Mouse (Mus musculus) spleen, adult 18-20 months (tissue): ENCODE measurements around the gene Tbc1d22a.

Experiments
- DNase-seq, 2 experiments: peaks; one replicate each; pipeline ENCODE4 v3.0.0; 2022; ENCODE audit warnings: mixed read lengths in 2 of 2

The Tbc1d22a gene

DNA sequence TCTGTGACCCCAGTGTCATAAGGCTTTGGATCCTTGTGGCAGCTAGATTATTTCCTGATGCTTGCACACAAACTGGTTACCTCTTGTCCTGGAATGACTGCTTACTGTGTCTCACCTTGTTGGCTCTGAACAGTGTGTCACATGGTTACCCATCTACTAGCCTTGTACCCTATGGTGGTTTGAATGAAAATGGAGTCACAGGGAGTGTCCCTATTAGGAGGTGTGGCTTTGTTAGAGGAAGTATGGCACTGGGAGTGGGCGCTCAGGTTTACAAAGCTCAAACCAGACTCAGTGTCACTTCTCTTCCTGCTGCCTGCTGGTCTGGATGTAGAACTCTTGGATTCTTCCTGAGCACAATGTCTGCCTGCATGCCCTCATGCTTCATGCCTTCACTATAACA lies 69.0 kb downstream of the Tbc1d22a start:
- no peak for DNase-seq

DNA sequence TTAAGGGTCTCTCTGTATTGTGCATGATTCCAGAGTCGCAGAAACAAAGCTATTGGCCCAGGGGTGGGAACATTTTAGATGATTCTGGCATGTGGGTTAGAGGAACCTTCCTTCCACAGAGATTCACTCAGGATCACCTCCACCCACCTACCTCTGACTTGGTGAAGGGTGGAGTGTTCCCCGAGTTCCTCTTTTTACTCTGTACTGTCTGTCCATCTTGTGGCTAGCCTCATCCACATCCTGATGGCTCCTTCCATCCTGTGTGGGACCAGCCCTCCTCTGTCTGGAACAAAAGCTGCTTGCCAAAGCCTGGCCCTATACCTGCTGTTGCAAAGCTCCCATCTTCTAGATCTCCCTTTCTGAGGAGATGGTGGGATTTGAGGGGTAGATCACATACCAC lies 71.0 kb downstream of the Tbc1d22a start:
- no peak for DNase-seq

DNA sequence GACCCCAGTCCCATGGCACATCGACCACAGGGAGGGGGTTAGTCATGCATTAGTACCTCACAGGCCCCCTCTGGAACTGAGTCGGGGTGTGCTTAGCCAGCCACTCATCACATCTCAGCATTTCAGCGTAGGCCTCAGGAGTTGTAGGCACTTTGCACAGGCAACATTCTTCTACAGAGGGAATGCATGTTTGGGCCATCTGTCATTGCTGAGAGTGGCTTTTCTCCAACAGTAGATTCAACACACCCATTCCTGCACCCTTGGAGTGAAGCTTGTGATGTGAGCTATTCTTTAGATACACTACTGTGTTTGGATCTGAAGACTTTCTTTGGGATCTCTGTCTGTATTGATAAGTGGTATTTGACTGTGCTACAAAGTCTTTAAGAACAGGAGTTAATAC lies 75.8 kb downstream of the Tbc1d22a start:
- DNase-seq = no peak

DNA sequence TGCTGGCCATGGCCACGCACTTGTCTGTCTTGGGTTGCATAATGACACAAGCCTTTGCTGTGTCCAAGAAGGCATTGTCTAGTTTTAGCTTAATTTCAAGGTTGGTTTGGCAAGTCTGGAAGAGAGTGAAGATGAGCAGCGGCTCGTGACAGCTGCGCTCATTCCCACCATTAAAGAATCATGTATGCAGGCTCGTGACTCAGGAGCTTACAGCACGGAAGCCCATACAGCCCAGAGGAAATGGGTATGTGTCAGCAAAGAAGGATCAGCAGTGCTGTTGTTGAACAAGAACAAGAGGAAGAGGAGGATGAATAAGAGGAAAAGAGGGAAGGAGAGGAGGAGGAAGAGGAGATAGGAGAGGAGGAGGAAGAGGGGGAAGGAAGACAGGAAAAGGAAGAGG lies 78.0 kb downstream of the Tbc1d22a start:
- no peak for DNase-seq

DNA sequence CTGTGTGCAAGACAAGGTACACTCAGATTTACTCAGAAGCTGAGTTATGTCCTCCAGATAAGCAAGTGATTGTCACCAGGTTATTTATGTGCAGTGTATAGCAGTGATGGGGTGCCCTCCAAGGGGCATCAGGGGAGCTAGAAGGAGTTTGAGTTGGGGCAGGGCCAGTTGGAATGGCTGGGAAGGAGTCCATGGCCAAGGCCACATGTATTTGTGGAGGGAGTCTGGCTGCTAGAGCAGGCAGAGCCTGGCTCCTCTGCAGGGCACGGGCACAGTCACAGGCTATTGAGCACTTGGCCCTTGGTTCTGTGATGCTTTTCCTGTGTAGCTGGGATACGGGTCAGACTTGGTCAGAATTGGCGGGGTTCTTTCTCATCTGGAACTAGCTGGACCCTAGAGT lies 80.2 kb downstream of the Tbc1d22a start:
- no peak for DNase-seq

DNA sequence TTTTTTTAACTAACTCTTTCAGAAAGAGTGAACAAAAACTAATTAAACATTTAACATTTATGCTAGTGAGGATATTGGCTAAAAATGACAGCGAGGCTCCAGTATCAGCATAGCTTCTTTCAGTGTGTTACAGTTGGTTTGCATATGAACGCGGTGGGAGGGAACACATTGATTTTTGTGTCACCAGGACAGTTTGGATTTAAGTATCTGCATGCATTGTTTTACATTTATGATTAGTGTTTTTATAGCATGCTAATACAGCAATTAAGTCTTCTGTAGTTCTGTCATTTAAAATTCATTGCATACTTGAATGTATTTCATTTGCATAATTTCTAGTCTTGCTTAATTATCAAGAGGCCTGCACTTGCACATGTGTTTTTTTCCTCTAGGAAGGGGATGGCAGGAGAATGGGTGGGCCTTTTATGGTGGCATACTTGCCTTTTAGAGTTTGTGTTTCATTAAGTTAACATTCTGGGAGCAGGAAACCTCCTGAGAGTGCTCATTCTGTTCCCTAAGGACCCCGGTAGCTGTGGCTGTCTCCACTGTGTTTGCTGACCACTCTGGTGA lies 81.5 kb downstream of the Tbc1d22a start:
- no peak for DNase-seq

DNA sequence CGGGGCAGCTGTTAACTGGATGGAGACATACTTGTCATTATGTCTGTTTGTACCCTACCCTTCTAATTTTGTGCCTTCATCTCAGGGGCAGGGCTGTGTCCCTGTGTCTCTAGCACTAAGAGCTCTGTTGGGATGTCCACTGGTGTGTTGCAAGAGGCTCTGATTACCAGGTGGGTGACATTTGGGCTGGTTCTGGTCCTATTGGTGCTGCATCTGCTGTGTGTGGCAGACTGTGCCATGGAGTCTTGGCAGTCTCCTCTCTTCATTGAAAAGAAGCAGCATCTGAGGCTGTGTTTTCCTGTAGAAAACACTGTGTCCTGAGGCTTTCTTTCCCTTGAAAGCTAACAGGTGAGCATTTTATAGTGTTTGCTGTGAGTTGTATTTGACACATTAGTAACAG lies 83.0 kb downstream of the Tbc1d22a start:
- no peak for DNase-seq

DNA sequence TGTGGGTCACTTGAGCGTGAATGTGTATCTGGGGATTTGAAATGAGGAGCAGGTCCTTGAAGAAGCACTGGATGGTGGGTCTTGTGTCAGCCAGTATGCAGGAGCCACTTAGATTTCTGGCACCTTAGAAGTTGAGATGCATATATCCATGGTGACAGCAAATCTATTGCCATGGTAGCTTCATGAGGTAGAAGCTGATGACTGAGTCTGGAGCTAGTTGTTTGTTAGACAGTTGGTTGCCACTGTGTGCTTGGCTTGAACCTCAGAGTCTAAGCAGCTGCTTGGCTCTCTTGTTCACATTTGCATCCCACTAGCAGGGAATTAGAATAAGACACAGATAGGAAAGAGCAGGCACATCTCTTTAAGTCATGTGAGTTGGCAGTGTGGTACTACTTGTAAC lies 89.6 kb downstream of the Tbc1d22a start:
- no peak for DNase-seq

DNA sequence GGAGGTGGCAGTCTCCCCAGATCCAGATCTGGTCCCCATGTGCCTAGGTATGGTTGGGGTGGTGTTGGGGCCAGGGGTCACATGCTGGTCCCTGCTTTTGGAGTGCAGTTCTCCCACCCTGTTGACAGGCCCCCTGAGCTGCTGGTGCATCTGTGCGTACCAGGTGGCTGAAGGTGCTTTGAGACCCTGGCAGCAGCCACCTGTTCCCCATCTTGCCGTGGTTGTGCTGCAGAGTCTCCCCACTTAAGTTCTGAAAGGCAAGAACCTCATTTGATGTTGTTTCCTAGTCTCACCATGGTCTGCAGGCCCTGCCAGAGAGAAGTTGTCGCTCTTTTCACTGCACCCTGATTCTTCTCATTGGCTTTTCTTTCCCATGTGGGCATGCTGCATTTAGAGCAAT lies 90.6 kb downstream of the Tbc1d22a start:
- DNase-seq = no peak

DNA sequence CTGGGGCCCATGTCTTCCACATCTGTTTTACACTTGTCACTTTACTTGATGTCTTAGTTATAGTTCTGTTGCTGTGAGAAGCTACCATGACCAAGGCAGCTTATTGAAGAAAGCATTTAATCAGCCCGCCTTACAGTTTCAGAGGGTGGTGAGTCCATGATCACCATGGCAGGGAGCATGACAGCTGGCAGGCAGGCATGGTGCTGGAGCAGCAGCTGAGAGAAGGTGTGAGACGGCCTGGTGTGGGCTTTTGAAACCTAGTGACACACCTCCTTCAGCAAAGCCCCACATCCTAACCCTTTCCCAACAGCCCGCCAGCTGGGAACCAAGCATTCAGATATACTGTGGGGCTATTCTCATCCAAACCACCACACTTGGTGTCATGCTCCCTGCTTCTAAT lies 91.0 kb downstream of the Tbc1d22a start:
- DNase-seq = no peak

DNA sequence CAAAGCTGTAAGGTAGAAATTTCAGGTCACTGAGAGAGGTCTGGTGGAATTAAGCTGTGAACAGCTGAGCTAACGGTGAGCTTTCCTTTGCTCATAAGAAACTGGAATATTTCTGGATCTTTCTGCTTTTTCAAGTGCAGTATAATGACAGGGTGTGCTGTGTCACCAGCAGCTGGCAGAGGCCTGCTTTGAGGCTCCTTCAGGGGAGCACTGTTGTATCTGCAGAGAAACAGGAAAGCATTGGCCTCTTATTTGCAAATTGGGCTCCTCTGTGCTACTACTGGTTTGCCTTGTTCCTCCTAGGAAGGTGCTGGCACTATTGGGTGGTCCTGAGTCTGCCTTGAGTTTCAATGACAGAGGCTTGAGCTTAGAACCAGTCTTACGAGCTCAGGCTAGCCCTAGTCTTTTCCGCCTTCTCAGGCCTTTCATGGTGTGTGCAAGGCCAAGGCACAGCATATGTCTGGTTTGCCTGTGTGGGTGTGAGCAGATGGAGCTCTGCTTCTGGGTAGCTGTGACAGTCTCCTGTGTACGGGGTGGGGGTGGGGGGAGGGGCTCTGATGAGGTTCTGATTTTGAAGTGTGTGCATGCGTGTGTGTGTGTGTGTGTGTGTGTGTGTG lies 95.1 kb downstream of the Tbc1d22a start:
- no peak for DNase-seq

DNA sequence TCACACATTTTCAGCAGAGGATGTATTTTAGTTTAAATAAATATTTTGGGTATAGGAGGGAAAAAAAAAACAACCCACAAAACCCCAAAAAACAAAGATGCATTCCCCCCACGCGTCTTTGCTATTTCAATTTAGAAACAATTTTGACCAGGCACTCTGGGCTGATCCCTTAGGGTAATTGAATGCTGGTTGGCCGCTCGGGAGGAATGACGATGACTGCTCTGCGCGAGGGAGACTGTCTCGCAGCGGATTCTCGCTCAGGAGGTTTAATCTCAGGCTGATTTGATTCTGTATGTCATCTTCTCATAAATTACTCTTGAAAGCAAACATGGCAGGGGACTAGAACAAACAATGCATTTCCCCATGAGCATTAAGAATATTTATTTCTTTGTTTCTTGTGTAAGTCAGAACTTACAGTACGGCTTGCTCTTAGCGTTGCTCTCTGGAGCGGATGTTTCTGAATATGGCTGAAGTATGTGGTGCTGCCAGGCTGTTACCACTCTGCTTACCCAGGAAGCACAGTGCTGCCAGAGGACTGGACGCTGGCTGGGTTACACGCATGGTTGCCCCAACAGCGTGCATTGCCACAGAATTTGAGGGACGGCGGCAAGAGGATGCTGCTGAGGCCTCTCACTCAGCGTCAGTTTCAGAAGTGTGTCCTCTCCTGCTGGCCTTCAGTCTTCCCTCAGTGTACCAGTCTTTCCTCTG lies 106.7 kb downstream of the Tbc1d22a start:
- no peak for DNase-seq

DNA sequence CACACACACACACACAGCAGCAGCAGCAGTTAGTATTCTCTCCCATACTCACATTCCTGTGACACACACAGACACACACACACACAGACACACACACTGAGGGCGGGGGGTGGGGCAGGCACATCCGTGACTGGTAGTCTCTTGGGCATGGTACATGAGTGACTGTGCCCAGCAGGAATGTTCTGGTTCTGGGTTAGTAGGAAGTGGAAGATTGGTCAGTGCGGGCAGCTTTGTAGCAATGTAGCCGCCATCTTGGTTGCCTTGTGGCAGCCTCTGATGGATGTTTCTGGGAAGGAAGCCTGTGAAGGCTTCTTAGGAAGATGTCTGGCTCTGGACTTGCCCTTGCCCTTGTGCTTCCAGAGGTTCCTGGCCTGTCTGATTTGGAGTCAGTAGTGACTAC lies 112.1 kb downstream of the Tbc1d22a start:
- DNase-seq = no peak

DNA sequence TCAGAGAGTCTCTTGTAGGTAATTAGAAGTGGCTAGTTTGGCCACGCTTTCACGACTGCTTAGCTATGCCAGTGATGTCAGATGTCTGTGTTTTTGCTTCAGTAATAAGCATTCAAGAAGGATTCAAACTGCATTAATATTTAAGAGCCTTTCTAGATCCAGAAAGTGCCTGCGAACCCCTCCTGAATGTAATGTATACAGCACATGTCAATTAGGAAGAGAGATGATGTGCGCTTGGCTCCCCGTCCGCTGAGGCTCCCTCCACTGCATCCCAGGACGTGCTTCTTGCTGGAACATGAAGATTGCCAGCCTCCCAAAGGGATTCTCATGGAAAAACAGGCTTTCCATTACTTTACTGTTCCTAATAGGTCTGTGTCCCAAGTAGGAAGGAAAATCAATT lies 115.7 kb downstream of the Tbc1d22a start:
- no peak for DNase-seq

DNA sequence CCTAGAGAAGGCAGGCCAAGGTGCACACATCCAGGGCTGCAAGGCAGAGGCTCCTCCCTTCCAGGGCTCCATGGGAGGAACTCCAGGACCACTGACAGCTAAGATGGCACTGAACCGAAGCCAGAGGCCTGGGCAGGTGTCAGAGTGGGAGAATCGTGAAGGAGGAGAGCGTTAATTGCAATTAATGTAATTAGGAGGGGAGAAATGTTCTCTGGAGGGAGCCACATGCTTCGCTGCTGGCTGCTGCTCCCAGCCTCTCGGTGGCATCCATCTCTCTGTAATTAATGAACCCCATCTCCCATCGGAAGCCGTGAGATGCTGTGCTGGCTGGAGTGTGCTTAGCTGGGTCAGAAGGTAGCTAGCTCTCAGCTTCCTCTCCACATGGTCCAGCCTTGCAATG lies 116.2 kb downstream of the Tbc1d22a start:
- DNase-seq = no peak

DNA sequence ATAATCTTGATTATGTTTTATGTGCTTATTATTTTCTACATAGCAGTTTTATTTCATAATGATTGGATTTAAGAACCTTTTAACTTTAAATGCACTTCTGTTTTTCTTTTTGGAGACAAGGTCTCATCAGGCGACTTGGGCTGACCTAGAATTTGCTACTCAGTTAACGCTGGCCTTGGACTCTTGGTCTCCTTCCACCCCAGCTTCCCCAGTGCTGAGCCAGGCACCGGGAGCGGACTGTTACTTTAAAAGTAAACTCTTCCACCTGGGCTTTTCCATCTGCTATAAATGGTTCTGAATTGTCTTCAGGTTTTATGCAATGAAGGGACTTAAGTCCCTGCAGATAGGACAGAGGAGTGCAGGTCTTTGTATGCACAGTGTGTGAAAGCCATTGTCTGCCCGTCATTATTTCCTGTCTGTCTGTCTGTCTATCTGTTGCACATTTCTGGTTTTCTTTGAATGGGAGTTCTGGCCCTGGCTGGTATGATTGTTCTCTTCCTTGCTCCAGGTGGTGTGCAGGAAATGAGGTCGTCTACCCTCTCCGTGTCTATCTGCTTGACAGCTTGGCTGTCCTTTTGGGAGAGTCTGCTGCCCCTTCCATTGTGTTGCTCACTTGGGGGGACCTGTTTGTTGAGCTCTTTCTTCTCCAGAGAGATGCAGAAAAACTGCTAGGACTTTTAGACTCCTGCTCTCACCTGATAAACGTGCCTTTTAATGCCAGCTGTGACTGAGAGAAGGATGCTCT lies 117.4 kb downstream of the Tbc1d22a start:
- no peak for DNase-seq

DNA sequence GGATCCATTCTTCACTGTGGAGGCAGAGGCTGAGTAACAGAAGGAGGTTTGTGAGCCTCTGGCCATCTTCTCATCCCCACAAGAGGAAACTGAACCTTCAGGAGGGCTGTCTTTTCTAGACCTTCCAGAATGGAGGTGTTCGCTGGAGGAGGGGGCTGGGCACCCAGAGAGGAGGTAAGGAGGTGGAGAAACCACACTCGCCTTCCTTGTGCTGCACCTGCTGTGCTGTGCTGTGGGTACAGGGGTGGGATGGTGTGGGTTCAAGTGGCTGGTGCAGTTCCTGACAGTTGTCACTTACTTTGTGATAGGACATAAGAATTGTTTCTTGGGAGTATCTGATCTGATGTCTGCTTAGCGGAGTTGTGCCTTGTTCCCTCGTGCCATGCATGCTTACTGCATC lies 118.9 kb downstream of the Tbc1d22a start:
- DNase-seq = no peak

DNA sequence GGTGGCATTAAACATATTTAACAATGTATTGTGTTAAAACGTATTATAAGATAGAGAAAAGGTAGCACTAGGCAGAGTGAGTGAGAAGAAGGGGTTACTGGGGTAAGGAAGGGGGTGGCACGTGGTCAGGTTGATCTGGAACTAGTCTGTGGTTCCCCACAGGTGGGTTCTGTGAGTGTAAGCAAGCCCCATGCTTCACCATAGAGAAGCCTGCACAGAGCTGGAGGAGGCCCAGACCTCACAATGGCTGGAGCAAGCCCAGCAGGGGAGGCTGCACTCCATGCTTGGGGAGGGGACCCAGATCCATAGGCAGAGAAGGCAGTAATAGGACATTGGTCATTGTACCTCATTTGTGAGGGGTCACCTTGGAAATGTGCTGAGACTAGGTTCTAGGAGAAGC lies 119.3 kb downstream of the Tbc1d22a start:
- DNase-seq = no peak

DNA sequence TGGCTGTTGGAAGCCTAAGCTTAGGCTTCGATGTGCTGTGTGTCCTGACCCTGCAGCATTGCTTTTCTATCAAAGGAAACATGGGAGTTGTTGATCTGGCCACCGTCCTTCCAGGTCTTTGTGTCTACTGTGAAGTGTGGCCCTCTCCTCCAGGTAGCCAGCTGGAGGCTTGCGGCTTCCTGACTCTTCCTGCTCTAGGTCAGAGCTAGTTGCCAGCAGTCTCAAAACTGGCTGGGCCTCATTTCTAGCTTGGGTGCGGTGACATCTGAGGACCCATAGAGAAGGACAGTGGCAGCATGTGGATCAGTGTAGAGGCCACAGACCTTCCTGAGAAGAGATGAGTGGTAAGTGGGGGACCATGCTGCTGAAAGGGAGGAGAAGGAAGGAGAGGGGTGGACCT lies 120.0 kb downstream of the Tbc1d22a start:
- no peak for DNase-seq

DNA sequence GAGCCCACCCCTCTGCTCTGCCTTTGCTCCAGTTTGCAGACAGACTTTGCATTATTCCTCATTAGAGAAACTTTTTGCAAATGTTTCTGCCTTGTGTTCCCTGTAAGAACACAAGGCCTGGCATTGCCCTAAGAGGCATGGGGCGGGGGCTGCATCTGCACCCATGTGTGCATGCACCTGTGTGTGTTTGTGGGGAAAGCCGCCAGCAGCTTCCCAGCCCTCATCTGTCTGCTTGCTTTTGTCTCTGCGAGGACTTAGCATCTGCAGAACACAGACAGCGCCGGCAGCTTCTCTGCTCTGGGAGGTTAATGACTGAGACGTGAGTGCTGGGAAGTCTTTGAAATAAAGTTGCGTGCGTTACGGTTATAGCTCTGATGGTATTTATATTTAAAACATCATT lies 120.5 kb downstream of the Tbc1d22a start:
- DNase-seq = no peak

DNA sequence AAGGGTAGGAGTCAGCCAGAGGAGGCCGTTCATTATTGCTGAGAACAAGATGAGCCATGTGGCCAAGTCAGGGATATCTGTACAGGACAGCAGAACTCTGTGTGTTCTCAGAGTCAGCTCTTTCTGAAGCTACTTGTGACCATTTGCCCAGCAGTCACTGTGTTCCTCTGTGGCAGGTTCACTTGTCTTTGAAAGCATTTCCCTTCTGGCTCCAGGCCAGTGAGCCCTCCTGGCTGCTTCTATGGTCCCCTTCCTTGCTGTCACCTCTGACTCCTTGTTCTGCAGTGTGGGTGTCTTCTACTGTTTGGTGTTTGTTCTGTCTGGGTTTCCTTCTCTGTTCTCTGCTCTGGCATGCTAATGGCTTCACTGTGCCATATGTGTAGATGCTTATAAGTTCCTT lies 121.5 kb downstream of the Tbc1d22a start:
- DNase-seq = no peak

DNA sequence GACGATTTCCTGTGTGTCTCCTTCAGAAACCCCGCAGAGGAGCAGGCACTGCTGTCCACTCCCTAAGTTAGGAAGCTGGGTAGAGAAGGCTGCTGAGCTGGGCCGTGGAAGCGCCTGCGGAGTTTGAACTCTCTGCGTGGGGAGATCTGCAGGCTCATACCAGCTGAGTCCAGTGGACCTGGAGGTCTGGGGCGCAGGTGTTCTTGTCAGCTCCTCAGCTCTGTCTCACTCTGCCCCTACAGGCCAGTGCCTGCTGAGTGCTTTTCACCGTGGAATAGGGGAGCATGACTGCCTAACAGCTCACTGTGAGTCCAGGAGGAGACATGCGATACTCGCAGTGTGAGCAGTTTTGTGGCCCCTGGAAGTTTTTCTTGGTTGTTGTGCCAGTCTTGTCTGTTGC lies 123.5 kb downstream of the Tbc1d22a start:
- no peak for DNase-seq

DNA sequence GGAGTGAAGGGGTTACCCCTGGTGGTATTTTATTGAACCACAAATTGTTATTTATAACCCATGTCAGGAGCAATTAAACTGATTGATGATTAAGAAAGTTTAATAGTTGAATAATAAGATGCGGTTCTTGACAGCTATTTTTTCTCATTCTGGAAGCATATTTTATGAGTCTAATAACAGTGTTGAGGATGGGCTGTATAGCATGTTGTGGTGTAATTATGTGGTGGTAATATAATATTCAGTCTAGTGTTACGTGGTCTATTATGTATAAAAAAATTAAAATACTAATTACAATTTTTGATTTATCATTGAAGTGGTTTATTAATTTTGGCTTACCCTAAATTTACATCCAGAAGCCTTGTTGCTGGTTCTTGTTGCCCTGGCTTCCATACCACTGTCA lies 125.5 kb downstream of the Tbc1d22a start:
- DNase-seq = no peak

DNA sequence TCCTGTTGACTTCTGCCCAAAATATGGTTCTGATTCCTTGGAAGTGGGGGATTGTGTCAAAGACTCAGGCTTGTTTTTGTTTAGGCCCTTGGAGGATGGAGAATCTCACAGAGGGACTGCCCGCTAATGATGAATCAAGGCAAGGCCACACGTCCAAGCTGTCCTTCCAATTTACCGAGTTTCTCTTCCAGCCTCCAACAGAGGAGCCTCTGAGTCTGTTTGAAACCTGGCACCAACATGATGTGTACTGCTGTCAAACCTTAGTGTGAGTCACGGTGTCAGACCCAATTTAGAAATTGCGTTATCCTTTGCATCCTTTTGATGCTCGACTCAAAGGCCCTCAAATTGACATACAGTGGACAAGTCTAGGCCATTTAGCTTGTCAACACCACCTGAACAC lies 126.5 kb downstream of the Tbc1d22a start:
- no peak for DNase-seq
